Mouse (Mus musculus) neural tube, embryonic 13.5 days (tissue): ENCODE results near the gene Slc25a34. TPM values are rescaled to one million over a fixed set of nuclear protein-coding genes. Genes with fewer than 3 reads are reported as not detected.

ENCODE experiments used
- ATAC-seq: fragments of 200-750 bp; cut with Nextera tagmentation; 2 replicates; pipeline ENCODE4 v1.8.0; 2017; ENCODE audit warnings: low read depth, mild to moderate bottlenecking, moderate TSS enrichment, moderate library complexity
- H3K27ac ChIP-seq: fragments of 300-500 bp; sonication (generic); replicated peaks from 2 replicates; pipeline ENCODE4 v1.5.1; 2015; ENCODE audit warnings: moderate library complexity, mild to moderate bottlenecking, inconsistent platforms
- H3K27me3 ChIP-seq: fragments of 300-500 bp; sonication (generic); 2 replicates; pipeline ENCODE4 v1.6.1; 2015; ENCODE audit warnings: mild to moderate bottlenecking, inconsistent platforms
- H3K36me3 ChIP-seq: fragments of 300-500 bp; sonication (generic); 2 replicates; pipeline ENCODE4 v1.6.1; 2015; ENCODE audit warnings: mild to moderate bottlenecking, inconsistent platforms
- H3K4me1 ChIP-seq: fragments of 300-500 bp; sonication (generic); replicated peaks from 2 replicates; pipeline ENCODE4 v1.6.1; 2015; ENCODE audit warnings: inconsistent platforms
- H3K4me2 ChIP-seq: fragments of 300-500 bp; sonication (generic); 2 replicates; pipeline ENCODE4 v1.6.1; 2015; ENCODE audit warnings: inconsistent platforms, mild to moderate bottlenecking, moderate library complexity
- H3K4me3 ChIP-seq: fragments of 300-500 bp; sonication (generic); 2 replicates; pipeline ENCODE4 v1.5.1; 2015; ENCODE audit warnings: mild to moderate bottlenecking, inconsistent platforms
- H3K9ac ChIP-seq: fragments of 300-500 bp; sonication (generic); 2 replicates; pipeline ENCODE4 v1.6.1; 2015; ENCODE audit warnings: moderate library complexity, mild to moderate bottlenecking, inconsistent platforms
- H3K9me3 ChIP-seq: fragments of 300-500 bp; sonication (generic); 2 replicates; pipeline ENCODE4 v1.6.1; 2016; ENCODE audit warnings: inconsistent platforms
- WGBS: fragments of 180-500 bp; shearing (Covaris S2); methylation state at CpG from one replicate; pipeline ENCODE4 v1.1.7; 2015; 5-methylcytosine and 5-hydroxymethylcytosine counted together
- polyA plus RNA-seq: library from polyadenylated mRNA; unstranded; fragments of >200 nt; fragmentation: Nextera tagmentation; extraction: Ambion mirVana; gene quantifications from 2 replicates; pipeline ENCODE4 v1.2.1, GENCODE M21; 2015

Slc25a34 gene
- polyA plus RNA-seq, 1 experiment from 2014 or later, result 0.11 TPM

DNA sequence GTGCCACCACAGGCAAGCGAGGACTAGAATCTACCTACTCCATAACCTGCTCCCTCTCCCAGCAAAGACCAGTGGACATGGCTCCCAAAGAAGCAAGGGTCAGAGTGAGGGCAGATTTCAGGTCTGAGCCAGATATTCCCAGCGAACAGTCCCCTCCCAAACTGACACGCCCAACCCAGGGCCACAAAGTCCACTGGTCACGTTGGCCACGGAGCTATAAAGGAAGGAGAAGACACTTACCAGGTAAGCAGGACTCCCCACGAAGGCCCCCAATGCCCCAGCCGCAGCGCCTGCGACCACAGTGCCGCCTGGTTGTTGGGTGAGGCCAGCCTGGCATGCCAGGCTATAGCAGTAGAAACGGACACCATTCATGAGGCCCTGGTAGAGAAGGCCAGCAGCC is 584 bp downstream of the Slc25a34 start:
- H3K4me1 ChIP-seq, result peaks cover 6% of the 10 kb centered on the region; the same call in 1 of the 2 replicates
- 89% methylated on average over 11 of the region's 11 CpGs for WGBS
- no peak for ATAC-seq
- no peak overlapping the region for H3K4me2 ChIP-seq
- no peak overlapping the region for H3K9ac ChIP-seq
- H3K36me3 ChIP-seq, result peaks cover 30% of the 10 kb centered on the region
- no peak overlapping the region for H3K27ac ChIP-seq
- H3K27me3 ChIP-seq, result no peaks in the 10 kb centered on the region
- H3K4me3 ChIP-seq, result no peak overlapping the region
- no peaks in the 10 kb centered on the region for H3K9me3 ChIP-seq

DNA sequence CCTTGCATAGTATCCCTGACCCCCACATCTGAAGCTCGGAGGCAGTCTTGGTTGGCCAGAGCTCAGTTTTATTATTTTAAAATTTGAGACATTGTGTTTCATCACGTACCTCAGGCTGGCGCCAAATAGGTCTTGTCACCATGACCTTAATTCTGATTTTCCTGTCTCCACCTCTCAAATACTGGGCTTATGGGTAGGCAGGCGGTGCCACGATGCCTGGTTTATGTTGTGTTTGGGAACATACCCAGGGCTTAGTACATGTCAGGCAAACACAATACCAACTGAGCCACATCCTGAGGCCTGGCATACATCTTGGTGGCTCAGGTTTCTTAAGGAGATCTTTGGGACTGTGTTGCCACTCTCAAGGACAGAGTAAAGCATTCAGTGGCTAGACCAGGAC is 1.0 kb downstream of the Slc25a34 start:
- peaks cover 11% of the 10 kb centered on the region for H3K4me1 ChIP-seq
- ATAC-seq, result no peak
- WGBS, result 88% methylated on average over 5 of the region's 5 CpGs
- no peak overlapping the region for H3K9ac ChIP-seq
- H3K4me2 ChIP-seq, result no peak overlapping the region
- peaks cover 26% of the 10 kb centered on the region for H3K36me3 ChIP-seq
- H3K27me3 ChIP-seq, result no peaks in the 10 kb centered on the region
- no peak overlapping the region for H3K27ac ChIP-seq
- no peak overlapping the region for H3K4me3 ChIP-seq
- H3K9me3 ChIP-seq, result no peaks in the 10 kb centered on the region

DNA sequence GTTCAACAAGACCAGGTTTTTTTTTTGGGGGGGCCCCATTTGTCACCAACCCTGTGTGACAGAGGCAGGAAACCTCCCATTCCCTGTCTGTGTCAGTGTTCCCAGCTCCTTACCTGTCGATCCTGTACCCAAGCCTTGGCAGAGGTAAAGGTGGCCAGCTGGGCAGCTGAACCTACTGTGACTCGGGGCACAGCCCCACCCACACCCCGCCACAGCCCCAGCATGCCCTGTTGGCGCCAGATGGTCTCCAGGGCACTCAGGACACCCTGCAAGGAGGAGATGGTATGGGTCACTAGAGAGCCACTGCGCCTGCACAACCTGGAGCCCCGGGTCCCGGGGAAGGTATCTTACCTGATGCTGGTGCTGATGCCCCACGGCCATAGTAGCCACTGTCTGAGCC is 1.5 kb downstream of the Slc25a34 start:
- 86% methylated on average over 8 of the region's 8 CpGs for WGBS

DNA sequence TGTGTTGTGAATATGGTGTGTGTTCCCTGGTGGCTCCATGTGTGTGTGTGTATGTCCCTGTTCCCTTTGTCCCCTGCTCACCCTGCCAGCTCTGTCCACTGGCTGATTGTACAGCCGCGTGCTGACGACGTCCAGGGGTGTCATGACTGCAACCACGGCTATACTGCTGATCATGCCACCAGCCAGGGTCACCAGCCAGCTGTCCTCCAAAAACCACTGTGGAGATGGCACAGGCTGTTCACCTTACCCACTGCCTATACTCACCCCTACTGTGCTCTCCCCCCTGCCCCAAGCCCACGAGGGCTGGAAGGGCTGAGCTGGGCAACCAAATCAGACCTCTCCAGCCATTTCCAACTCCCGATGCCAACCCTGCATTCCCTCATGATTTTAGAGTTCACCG is 2.3 kb downstream of the Slc25a34 start:
- no peak overlapping the region for H3K4me2 ChIP-seq
- no peak for ATAC-seq
- H3K9ac ChIP-seq, result no peak overlapping the region
- no peaks in the 10 kb centered on the region for H3K27me3 ChIP-seq
- H3K36me3 ChIP-seq, result peaks cover 13% of the 10 kb centered on the region
- peaks cover 14% of the 10 kb centered on the region for H3K4me1 ChIP-seq
- no peaks in the 10 kb centered on the region for H3K9me3 ChIP-seq
- no peak overlapping the region for H3K4me3 ChIP-seq
- no peak overlapping the region for H3K27ac ChIP-seq
- WGBS, result 85% methylated on average over 8 of the region's 8 CpGs

More for the DNA sequence above, 1.5 kb downstream of the Slc25a34 start:
- Histone ChIP-seq H3K36me3 (peaks cover 21% of the 10 kb centered on the region), H3K9me3 (no peaks in the 10 kb centered on the region), H3K27ac (no peak overlapping the region), H3K4me2 (no peak overlapping the region), H3K4me3 (no peak overlapping the region), H3K9ac (no peak overlapping the region), H3K27me3 (no peaks in the 10 kb centered on the region), H3K4me1 (peaks cover 14% of the 10 kb centered on the region)
- ATAC-seq, result no peak

DNA sequence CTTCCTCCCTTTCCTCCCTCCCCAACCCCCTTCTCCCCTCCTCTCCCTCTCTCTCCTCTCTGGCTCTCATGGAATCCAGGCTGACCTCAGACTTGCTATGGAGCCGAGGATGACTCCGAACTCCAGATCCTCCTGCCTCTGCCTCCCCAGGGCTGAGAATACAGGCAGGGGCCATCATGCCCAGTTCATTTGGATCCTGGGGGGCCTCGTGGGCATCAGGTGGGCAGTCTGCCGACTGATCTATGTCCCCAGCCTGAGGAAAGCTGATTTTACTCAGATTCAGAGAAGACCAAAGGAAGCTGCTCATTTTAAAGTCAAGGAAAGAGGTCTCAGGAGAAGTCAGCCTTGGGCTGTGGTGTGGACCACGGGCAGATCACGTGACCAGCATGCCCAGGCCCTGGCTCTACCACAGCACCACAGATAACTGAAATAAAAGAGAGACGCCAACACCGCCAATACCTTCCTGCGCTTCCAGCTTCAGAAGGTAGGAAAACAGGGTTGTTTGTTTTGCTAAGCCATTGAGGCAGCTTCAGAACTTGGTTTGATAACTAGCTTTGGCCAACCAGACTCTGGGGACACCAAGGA is 4.2 kb downstream of the Slc25a34 start:
- Histone ChIP-seq H3K27me3 (no peaks in the 10 kb centered on the region), H3K4me3 (no peak overlapping the region)
- WGBS, result 91% methylated on average over 9 of the region's 9 CpGs

DNA sequence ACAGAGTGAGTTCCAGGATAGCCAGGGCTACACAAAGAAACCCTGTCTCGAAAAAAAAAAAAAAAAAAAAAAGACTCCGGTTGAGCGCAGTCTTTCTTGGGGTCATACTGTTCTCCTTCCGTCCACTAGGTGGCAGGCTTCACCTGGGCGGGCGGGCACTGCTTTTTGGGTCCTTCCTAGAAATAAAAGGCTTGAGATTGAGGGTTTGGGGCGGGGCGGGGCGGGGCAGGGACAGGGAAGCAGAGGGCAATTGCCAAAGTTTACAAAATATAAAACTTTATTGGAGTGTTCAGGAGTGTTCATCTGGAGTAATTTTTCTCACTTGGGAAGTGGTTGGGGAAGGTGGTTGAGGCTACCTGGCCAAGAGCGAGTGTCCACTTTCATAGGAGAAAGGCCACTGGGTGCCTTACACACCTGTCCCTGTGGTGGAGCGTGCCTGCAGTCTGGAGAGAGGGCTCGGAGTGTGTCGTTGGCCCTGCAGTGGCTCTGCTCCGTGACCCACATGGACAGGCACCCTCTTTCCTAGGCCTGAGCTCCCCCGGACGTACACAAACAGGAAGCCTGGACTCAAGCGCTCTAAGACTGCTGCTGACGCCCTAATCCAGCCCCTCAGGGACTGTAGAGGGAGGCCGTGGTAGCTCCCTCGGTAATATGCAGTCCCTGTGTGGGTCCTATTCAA is 4.9 kb downstream of the Slc25a34 start, which contains the start of gene Tmem82:
Tmem82 (minus strand) TSS at position 69 of the 679 bp plus-strand sequence.
- Histone ChIP-seq H3K27me3 (no peaks in the 10 kb centered on the region), H3K4me1 (peaks cover 14% of the 10 kb centered on the region), H3K4me2 (peak within 1 kb of the TSS; percentile 50), H3K27ac (no peak within 1 kb of the TSS), H3K4me3 (peak within 1 kb of the TSS; percentile 5), H3K9ac (peak within 1 kb of the TSS; percentile 53), H3K36me3 (no peaks in the 10 kb centered on the region), H3K9me3 (no peaks in the 10 kb centered on the region)
- ATAC-seq, result no peak; the same call in 1 of the 2 replicates
- WGBS, result 30% methylated on average over 20 of the region's 20 CpGs

More for the DNA sequence above, 4.2 kb downstream of the Slc25a34 start:
- no peak overlapping the region for H3K9ac ChIP-seq
- no peaks in the 10 kb centered on the region for H3K36me3 ChIP-seq
- peaks cover 14% of the 10 kb centered on the region for H3K4me1 ChIP-seq
- H3K27ac ChIP-seq, result no peak overlapping the region
- ATAC-seq, result no peak
- no peak overlapping the region for H3K4me2 ChIP-seq
- H3K9me3 ChIP-seq, result no peaks in the 10 kb centered on the region

DNA sequence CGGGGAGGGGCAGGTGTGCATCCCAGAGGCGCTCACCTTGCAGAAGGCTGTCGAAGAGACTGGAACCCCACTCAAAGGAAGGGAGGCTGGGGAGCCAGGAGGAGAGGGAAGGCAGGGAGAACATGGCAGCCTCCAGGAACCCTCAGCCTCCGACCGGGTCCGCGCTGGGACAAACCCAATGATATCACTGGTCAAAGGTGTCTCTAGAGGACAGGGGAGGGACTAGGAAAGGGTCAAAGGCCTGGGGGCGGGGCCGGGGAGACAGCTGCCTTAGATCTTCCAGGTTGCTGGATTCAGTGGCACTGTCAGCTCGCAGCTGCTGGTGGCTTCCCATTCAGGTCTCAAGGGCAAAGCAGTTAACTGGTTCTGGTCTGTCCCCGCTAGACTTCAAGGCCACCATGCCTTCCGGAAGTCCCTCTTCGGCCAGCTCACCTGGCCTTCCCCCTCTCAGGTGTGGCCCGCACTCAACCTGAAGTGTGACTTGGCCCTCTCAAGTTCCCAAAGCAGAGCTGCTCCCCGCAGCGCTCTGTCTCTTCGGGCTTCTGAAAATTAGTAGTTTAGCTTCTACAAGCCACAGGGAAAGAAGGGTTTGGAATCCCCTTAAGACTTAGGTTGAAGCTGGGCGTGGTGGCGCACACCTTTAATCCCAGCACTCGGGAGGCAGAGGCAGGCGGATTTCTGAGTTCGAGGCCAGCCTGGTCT is 5.6 kb downstream of the Slc25a34 start:
- H3K9me3 ChIP-seq, result no peaks in the 10 kb centered on the region
- H3K36me3 ChIP-seq, result no peaks in the 10 kb centered on the region
- peak overlapping the region; percentile 50 for H3K4me2 ChIP-seq
- 14% methylated on average over 22 of the region's 22 CpGs for WGBS
- H3K4me3 ChIP-seq, result peak overlapping the region; percentile 5
- peak overlapping the region; percentile 53 for H3K9ac ChIP-seq
- H3K27me3 ChIP-seq, result no peaks in the 10 kb centered on the region
- H3K4me1 ChIP-seq, result peaks cover 11% of the 10 kb centered on the region
- peak; percentile 46; the same call in 1 of the 2 replicates for ATAC-seq
- no peak overlapping the region for H3K27ac ChIP-seq

DNA sequence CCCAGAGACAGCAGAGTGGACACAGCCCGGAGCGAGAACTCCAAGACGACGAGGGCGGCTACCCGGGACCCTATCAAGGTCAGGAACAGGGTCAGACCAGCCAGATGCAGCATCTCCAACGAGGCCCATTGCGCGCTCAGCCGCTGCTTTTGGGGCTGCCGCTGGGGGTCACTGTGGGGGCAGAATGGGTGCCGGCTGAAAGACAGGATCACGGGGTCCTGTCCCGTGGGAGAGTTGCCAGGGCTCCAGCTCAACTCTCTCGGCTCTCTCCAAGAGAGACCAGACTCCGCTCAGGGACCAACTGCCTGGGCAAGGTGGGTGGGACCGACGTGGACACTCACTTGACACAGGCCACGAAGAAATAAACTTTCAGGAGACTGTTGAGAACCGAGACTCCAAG is 6.3 kb downstream of the Slc25a34 start:
- Histone ChIP-seq H3K9me3 (no peaks in the 10 kb centered on the region), H3K27me3 (no peaks in the 10 kb centered on the region), H3K4me1 (peaks cover 11% of the 10 kb centered on the region), H3K4me3 (peak overlapping the region; percentile 5), H3K4me2 (peak overlapping the region; percentile 50), H3K27ac (no peak overlapping the region), H3K9ac (peak overlapping the region; percentile 53; the same call in 1 of the 2 replicates), H3K36me3 (no peaks in the 10 kb centered on the region)
- 3% methylated on average over 20 of the region's 20 CpGs for WGBS
- ATAC-seq, result peak; percentile 50; the same call in 1 of the 2 replicates

DNA sequence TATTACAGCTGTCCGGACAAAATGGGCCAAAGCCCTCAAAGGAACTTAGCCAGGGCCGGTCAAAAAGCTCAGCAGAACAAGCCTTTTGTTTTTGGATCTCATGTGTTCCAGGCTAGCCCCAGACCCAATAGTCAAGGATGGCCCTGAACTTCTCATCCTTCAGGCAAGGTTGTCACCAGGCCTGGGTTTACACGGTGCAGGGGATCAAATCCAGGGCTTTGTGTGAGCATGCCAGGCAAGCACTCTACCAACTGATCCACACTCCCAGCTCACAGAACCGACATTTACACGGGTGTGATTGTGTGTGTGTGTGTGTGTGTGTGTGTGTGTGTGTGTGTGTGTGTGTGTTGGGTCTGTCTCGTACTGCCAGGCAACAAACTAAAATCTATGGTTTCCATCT is 6.8 kb downstream of the Slc25a34 start:
- H3K4me2 ChIP-seq, result no peak overlapping the region
- no peaks in the 10 kb centered on the region for H3K36me3 ChIP-seq
- H3K27me3 ChIP-seq, result no peaks in the 10 kb centered on the region
- WGBS, result 72% methylated on average over 6 of the region's 6 CpGs
- no peaks in the 10 kb centered on the region for H3K9me3 ChIP-seq
- no peak overlapping the region for H3K9ac ChIP-seq
- no peak for ATAC-seq
- H3K4me3 ChIP-seq, result no peak overlapping the region
- H3K4me1 ChIP-seq, result peaks cover 11% of the 10 kb centered on the region
- no peak overlapping the region for H3K27ac ChIP-seq

DNA sequence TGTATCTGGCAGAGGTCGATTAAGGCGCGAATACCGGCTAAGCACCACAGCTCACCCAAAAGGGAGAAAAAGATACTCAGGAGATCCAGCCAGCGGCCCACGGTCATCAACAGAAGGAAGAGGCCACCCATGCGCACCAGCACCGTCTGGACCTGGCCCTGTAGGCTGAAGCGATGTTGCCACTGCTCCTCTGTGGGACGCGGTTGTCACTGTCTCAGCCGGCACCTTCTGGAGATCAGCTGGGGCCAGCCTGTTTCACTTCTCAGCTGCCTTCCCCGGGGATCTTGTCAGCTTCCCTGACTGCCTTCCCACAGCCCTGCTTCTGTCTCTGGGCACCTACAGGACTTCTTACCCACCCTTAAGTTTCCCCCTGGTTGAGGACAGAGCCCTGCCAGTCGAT is 8.7 kb downstream of the Slc25a34 start:
- Histone ChIP-seq H3K4me1 (peaks cover 11% of the 10 kb centered on the region), H3K9ac (no peak overlapping the region), H3K4me3 (no peak overlapping the region), H3K27ac (no peak overlapping the region), H3K36me3 (no peaks in the 10 kb centered on the region), H3K27me3 (no peaks in the 10 kb centered on the region), H3K4me2 (no peak overlapping the region), H3K9me3 (no peaks in the 10 kb centered on the region)
- ATAC-seq, result no peak
- WGBS, result 80% methylated on average over 14 of the region's 14 CpGs

DNA sequence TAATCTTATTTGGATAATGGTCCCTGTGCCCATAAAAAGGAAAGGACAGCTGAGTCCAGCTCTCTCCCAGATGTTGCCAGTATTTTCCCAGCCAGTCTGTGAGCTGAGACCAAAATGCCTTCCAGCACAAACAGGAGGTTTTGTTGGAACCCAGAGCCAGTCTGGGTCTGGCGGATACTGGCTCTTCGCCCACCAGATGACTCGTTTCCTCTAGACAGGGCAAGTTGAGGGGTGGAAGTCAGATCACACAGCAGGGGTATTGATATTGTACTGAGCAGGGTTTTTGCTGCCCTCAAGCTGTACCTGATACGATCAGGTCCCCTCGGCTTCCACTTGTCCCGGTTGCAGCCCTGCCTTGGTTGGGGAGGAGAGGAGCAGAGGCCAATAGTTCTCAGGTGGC is 14.1 kb downstream of the Slc25a34 start:
- 81% methylated on average over 6 of the region's 6 CpGs for WGBS
- no peak overlapping the region for H3K9ac ChIP-seq
- H3K27me3 ChIP-seq, result no peaks in the 10 kb centered on the region
- no peaks in the 10 kb centered on the region for H3K9me3 ChIP-seq
- H3K36me3 ChIP-seq, result no peaks in the 10 kb centered on the region
- no peak for ATAC-seq
- H3K27ac ChIP-seq, result no peak overlapping the region
- no peak overlapping the region for H3K4me2 ChIP-seq
- no peaks in the 10 kb centered on the region for H3K4me1 ChIP-seq
- H3K4me3 ChIP-seq, result no peak overlapping the region

DNA sequence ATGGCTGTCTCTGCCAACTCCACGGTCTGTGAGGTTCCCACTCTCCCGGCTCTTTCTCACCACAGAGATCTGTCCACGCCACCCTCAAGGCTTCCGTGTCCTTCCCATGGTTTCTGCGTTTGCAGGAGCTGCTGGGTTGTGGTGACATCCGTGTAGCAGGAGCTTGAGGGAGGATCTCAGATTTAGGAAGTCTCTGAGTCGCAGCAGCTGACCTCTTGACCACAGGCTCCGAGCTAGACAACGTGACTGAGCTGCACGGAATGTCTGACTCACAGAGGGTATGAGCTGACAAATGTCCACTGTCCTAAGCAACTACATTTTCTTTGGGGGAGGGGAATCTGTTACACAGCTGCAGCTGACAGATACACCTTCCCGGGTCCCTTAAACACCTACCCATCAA is 17.8 kb downstream of the Slc25a34 start, which contains the start of gene Fblim1:
Fblim1 (minus strand) TSS at position 236 of the 400 bp plus-strand sequence.
- H3K9ac ChIP-seq, result no peak within 1 kb of the TSS
- whole genome bisulfite sequencing, result 83% methylated on average over 11 of the region's 11 CpGs
- no peak for ATAC-seq
- H3K36me3 ChIP-seq, result no peaks in the 10 kb centered on the region
- H3K4me3 ChIP-seq, result no peak within 1 kb of the TSS
- H3K4me1 ChIP-seq, result no peaks in the 10 kb centered on the region
- H3K27ac ChIP-seq, result no peak within 1 kb of the TSS
- no peak within 1 kb of the TSS for H3K4me2 ChIP-seq
- no peaks in the 10 kb centered on the region for H3K9me3 ChIP-seq
- no peaks in the 10 kb centered on the region for H3K27me3 ChIP-seq
